ENCODE assay signal across 28 mouse cellular contexts in the genomic region with DNA sequence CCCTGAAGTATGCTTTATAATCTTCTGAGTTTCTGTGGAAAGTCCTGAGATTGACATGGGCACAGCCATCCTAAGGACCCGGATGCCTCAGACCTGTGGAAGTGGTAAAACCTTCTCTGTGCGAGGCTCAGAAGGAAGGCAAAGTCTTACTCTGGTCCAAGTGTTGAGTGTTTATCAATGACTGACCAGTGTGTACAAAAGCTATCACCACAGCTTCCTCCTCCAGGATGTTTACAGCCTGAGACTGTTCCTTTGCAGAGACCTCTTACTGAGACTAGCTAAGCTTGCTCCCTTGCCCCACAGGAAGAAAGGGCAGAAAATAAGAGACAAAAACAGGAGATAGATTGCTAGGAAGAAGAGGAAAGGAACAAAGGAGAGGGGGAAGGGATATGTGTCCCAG. TPM values are rescaled to one million over a fixed set of nuclear protein-coding genes. Genes with fewer than 3 reads are reported as not detected.
DNase-seq lines count a peak whose midpoint lies in the region; ATAC-seq and TF ChIP-seq lines count a peak whose summit lies in the region.
"Had no signal": no experiment of that assay in that cellular context is flagged by ENCODE, and none has a peak within 500 bp of the region (broad histone marks: within the 10 kb centered on the region; RNA-seq: fewer than 3 reads in every experiment).

No protein-coding gene starts in this region.

- H3K36me3 ChIP-seq in heart, embryonic 10.5 days, result no peaks in the 10 kb centered on the region
- no peaks in the 10 kb centered on the region for H3K36me3 ChIP-seq in lung, postnatal 0 days (ENCODE audit: insufficient read depth, low read length)
- no peaks in the 10 kb centered on the region for H3K36me3 ChIP-seq in intestine, embryonic 16.5 days (ENCODE audit: control insufficient read depth, insufficient read depth, low read length)
- H3K36me3 ChIP-seq: embryonic facial prominence, embryonic 12.5 days; embryonic facial prominence, embryonic 15.5 days; G1E; heart, embryonic 13.5 days; hindbrain, embryonic 12.5 days; hindbrain, embryonic 15.5 days had no signal

- intact Hi-C loops in gastrocnemius, adult 2 months (cut with DNase I), result no loop called here

- no peak for TF ChIP-seq CTCF in lung, postnatal 0 days (IDR thresholded peaks at IDR 0.05)
- TF ChIP-seq CTCF in lung, adult 2 months (IDR thresholded peaks at IDR 0.05; ENCODE audit: insufficient read depth, low read length), result no peak
- TF ChIP-seq CTCF in gastrocnemius, adult 2 months (IDR thresholded peaks at IDR 0.05), result no peak

- H3K4me2 ChIP-seq in lung, postnatal 0 days (replicated peaks; ENCODE audit: low read depth, low read length), result no peak overlapping the region
- H3K4me2 ChIP-seq in intestine, embryonic 16.5 days (ENCODE audit: low read depth, low read length), result no peak overlapping the region
- H3K4me2 ChIP-seq: embryonic facial prominence, embryonic 12.5 days; embryonic facial prominence, embryonic 15.5 days; heart, embryonic 13.5 days; hindbrain, embryonic 12.5 days; hindbrain, embryonic 15.5 days had no signal

- 70% methylated on average over 2 of the region's 2 CpGs for WGBS in heart, embryonic 10.5 days
- WGBS in lung, postnatal 0 days, result 42% methylated on average over 2 of the region's 2 CpGs
- WGBS in lung, adult 2 months, result 48% methylated on average over 2 of the region's 2 CpGs
- WGBS in intestine, embryonic 16.5 days, result 75% methylated on average over 2 of the region's 2 CpGs

- TF ChIP-seq EP300 in lung, postnatal 0 days (IDR thresholded peaks at IDR 0.05), result peak; percentile 27; the same call in 1 of the 2 replicates

- no peak overlapping the region for H3K4me3 ChIP-seq in heart, embryonic 10.5 days
- no peak overlapping the region for H3K4me3 ChIP-seq in lung, postnatal 0 days (ENCODE audit: low read depth, low read length)
- H3K4me3 ChIP-seq in lung, adult 2 months (replicated peaks; ENCODE audit: extremely low read depth, low read depth, low read length), result no peak overlapping the region
- no peak overlapping the region for H3K4me3 ChIP-seq in intestine, embryonic 16.5 days (ENCODE audit: low read length)
- no peak overlapping the region for H3K4me3 ChIP-seq in gastrocnemius, adult 2 months
- H3K4me3 ChIP-seq: embryonic facial prominence, embryonic 12.5 days; embryonic facial prominence, embryonic 15.5 days; heart, embryonic 13.5 days; hindbrain, embryonic 12.5 days; hindbrain, embryonic 15.5 days had no signal

- peaks cover 4% of the 10 kb centered on the region; the same call in 1 of the 2 replicates for H3K4me1 ChIP-seq in heart, embryonic 10.5 days
- H3K4me1 ChIP-seq in lung, postnatal 0 days (ENCODE audit: insufficient read depth, low read depth, low read length), result no peaks in the 10 kb centered on the region
- peaks cover 3% of the 10 kb centered on the region; the same call in 1 of the 2 replicates for H3K4me1 ChIP-seq in lung, adult 2 months (ENCODE audit: control insufficient read depth, insufficient read depth, low read length)
- H3K4me1 ChIP-seq in intestine, embryonic 16.5 days (ENCODE audit: control insufficient read depth, insufficient read depth, low read length), result no peaks in the 10 kb centered on the region
- H3K4me1 ChIP-seq: embryonic facial prominence, embryonic 12.5 days; embryonic facial prominence, embryonic 15.5 days; hindbrain, embryonic 12.5 days; hindbrain, embryonic 15.5 days had no signal

- no peak for TF ChIP-seq POLR2A in lung, adult 2 months (IDR thresholded peaks at IDR 0.05; ENCODE audit: borderline replicate concordance, extremely low read depth, low read depth, low read length)

- no peaks in the 10 kb centered on the region for H3K27me3 ChIP-seq in heart, embryonic 10.5 days (ENCODE audit: insufficient read depth, poor library complexity, severe bottlenecking)
- no peaks in the 10 kb centered on the region for H3K27me3 ChIP-seq in lung, postnatal 0 days (replicated peaks; ENCODE audit: insufficient read depth, low read length)
- H3K27me3 ChIP-seq in intestine, embryonic 16.5 days (replicated peaks; ENCODE audit: control insufficient read depth, insufficient read depth, low read length), result no peaks in the 10 kb centered on the region
- H3K27me3 ChIP-seq: CH12.LX; embryonic facial prominence, embryonic 12.5 days; embryonic facial prominence, embryonic 15.5 days; heart, embryonic 13.5 days; hindbrain, embryonic 12.5 days; hindbrain, embryonic 15.5 days; Patski had no signal

- ATAC-seq in lung, postnatal 0 days, result peak; percentile 55
- ATAC-seq in intestine, embryonic 16.5 days, result no peak
- ATAC-seq: forebrain, embryonic 14.5 days; forebrain, postnatal 0 days; Patski had no signal

- H3K9me3 ChIP-seq in heart, embryonic 10.5 days, result no peaks in the 10 kb centered on the region
- H3K9me3 ChIP-seq in lung, postnatal 0 days (ENCODE audit: low read length), result no peaks in the 10 kb centered on the region
- H3K9me3 ChIP-seq in intestine, embryonic 16.5 days (ENCODE audit: control insufficient read depth, low read length), result no peaks in the 10 kb centered on the region
- H3K9me3 ChIP-seq: embryonic facial prominence, embryonic 12.5 days; embryonic facial prominence, embryonic 15.5 days; G1E; heart, embryonic 13.5 days; hindbrain, embryonic 12.5 days; hindbrain, embryonic 15.5 days had no signal

- no peak overlapping the region for H3K27ac ChIP-seq in heart, embryonic 10.5 days
- H3K27ac ChIP-seq in lung, postnatal 0 days (ENCODE audit: low read length), result no peak overlapping the region
- no peak overlapping the region for H3K27ac ChIP-seq in intestine, embryonic 16.5 days (ENCODE audit: low read length)
- H3K27ac ChIP-seq in gastrocnemius, adult 2 months, result no peak overlapping the region
- H3K27ac ChIP-seq: embryonic facial prominence, embryonic 12.5 days; embryonic facial prominence, embryonic 15.5 days; heart, embryonic 13.5 days; hindbrain, embryonic 12.5 days; hindbrain, embryonic 15.5 days had no signal

- peak; percentile 55 for DNase-seq in heart, adult 11 months
- no peak for DNase-seq in heart, embryonic 10.5 days (ENCODE audit: low spot score)
- peak; percentile 19 for DNase-seq in lung, postnatal 0 days (ENCODE audit: low spot score)
- no peak for DNase-seq in lung, adult 2 months
- DNase-seq in lung, postnatal 36 days, result peak; percentile 18
- DNase-seq in gastrocnemius, adult 2 months, result no peak
- DNase-seq: adrenal gland, postnatal 10 days; adrenal gland, postnatal 36 days; B cell, adult 2 months; cerebellum, adult 11 months; cerebellum, adult 2 months; cerebellum, adult 9-11 months; cerebellum, postnatal 25 days; forebrain, postnatal 0 days; gastrocnemius, postnatal 10 days; gastrocnemius, postnatal 36 days; heart, postnatal 14 days had no signal

- no peak overlapping the region for H3K9ac ChIP-seq in lung, postnatal 0 days (replicated peaks; ENCODE audit: low read depth)
- H3K9ac ChIP-seq in intestine, embryonic 16.5 days (ENCODE audit: low read depth, low read length), result no peak overlapping the region
- H3K9ac ChIP-seq: embryonic facial prominence, embryonic 12.5 days; embryonic facial prominence, embryonic 15.5 days; forebrain, postnatal 0 days; heart, embryonic 13.5 days; hindbrain, embryonic 12.5 days; hindbrain, embryonic 15.5 days had no signal

RNA-seq across cellular contexts. Expression of gene Slc2a2, which starts 12.2 kb away (rescaled TPM):
- polyA plus RNA-seq in heart, embryonic 10.5 days (2016; fragmentation: Nextera tagmentation; extraction: Ambion mirVana), result 0.11 and 3.1 TPM in 2 replicates
- polyA plus RNA-seq in lung, postnatal 0 days (2015; fragmentation: Nextera tagmentation; extraction: Ambion mirVana), result 0.24 and 0.29 TPM in 2 replicates
- 0.09 TPM in 1 of 2 replicates, not detected in the other for polyA plus RNA-seq in lung, adult 2 months (2012; rRNA removed)
- 14.3 and 21.9 TPM in 2 replicates for polyA plus RNA-seq in intestine, embryonic 16.5 days (2015; fragmentation: Nextera tagmentation; extraction: Ambion mirVana)
- not detected for total RNA-seq in gastrocnemius, adult 2 months (2021)
- total RNA-seq: adrenal gland, postnatal 36 days; CH12.LX; common myeloid progenitor, adult 5-6 weeks; forebrain, postnatal 0 days; gastrocnemius, postnatal 36 days had no signal
- polyA plus RNA-seq: forebrain, embryonic 14.5 days; forebrain, postnatal 0 days had no signal

Comparison
In these comparisons a context has a peak if more than half of its experiments do, and no peak if none do; other contexts are left out.
1. DNase-seq: peak in heart, adult 11 months (single experiment), lung, postnatal 0 days (single experiment) and lung, postnatal 36 days (single experiment); none in heart, embryonic 10.5 days (single experiment), lung, adult 2 months (single experiment) and gastrocnemius, adult 2 months (single experiment).